In genomic region chrX:109160901-109161300, GRCm38 (mm10) we compare ENCODE assay signal across 22 mouse cellular contexts. TPM values are rescaled to one million over a fixed set of nuclear protein-coding genes. Genes with fewer than 3 reads are reported as not detected.
DNase-seq lines count a peak whose midpoint lies in the region; ATAC-seq and TF ChIP-seq lines count a peak whose summit lies in the region.
"Had no signal": no experiment of that assay in that cellular context is flagged by ENCODE, and none has a peak within 500 bp of the region (broad histone marks: within the 10 kb centered on the region; RNA-seq: fewer than 3 reads in every experiment).

No protein-coding gene starts in this region.

- no peaks in the 10 kb centered on the region for H3K4me1 ChIP-seq in stomach, embryonic 16.5 days (ENCODE audit: control insufficient read depth, insufficient read depth, low read length)
- H3K4me1 ChIP-seq in stomach, postnatal 0 days (replicated peaks; ENCODE audit: control insufficient read depth, insufficient read depth) = no peaks in the 10 kb centered on the region
- H3K4me1 ChIP-seq in neural tube, embryonic 15.5 days = no peaks in the 10 kb centered on the region
- H3K4me1 ChIP-seq: embryonic facial prominence, embryonic 13.5 days; forebrain, embryonic 13.5 days; heart, embryonic 12.5 days; hindbrain, embryonic 10.5 days; hindbrain, embryonic 15.5 days had no signal

- no peak for TF ChIP-seq EP300 in stomach, postnatal 0 days (optimal IDR thresholded peaks at IDR 0.05)

- H3K27me3 ChIP-seq in stomach, embryonic 16.5 days (ENCODE audit: control insufficient read depth, insufficient read depth, low read length) = no peaks in the 10 kb centered on the region
- H3K27me3 ChIP-seq in stomach, postnatal 0 days (ENCODE audit: control insufficient read depth, insufficient read depth, low read length) = no peaks in the 10 kb centered on the region
- no peaks in the 10 kb centered on the region for H3K27me3 ChIP-seq in neural tube, embryonic 15.5 days (replicated peaks)
- H3K27me3 ChIP-seq: embryonic facial prominence, embryonic 13.5 days; forebrain, embryonic 13.5 days; heart, embryonic 12.5 days; hindbrain, embryonic 15.5 days had no signal

- ATAC-seq in stomach, embryonic 16.5 days (ENCODE audit: insufficient read depth, low FRiP score) = no peak
- ATAC-seq in stomach, postnatal 0 days (ENCODE audit: low FRiP score, low TSS enrichment) = no peak
- peak; percentile 88 for ATAC-seq in CD4-positive, CD25-positive, alpha-beta regulatory T cell, adult 4 months
- peak; percentile 89 for ATAC-seq in inflammation-experienced regulatory T-cells, adult 6 months
- ATAC-seq in neural tube, embryonic 15.5 days (ENCODE audit: low FRiP score) = no peak
- ATAC-seq: forebrain, embryonic 13.5 days; forebrain, postnatal 0 days had no signal

- H3K4me2 ChIP-seq in stomach, embryonic 16.5 days (ENCODE audit: low read depth, low read length) = 0 out of 2 replicates have a peak overlapping the region, but pooled peaks have one; percentile 7
- H3K4me2 ChIP-seq in stomach, postnatal 0 days (replicated peaks; ENCODE audit: low read depth) = no peak overlapping the region
- no peak overlapping the region for H3K4me2 ChIP-seq in neural tube, embryonic 15.5 days
- H3K4me2 ChIP-seq: embryonic facial prominence, embryonic 13.5 days; forebrain, embryonic 13.5 days; heart, embryonic 12.5 days; hindbrain, embryonic 15.5 days had no signal

- WGBS in stomach, embryonic 16.5 days = 66% methylated on average over 4 of the region's 4 CpGs
- WGBS in stomach, postnatal 0 days = 48% methylated on average over 4 of the region's 4 CpGs
- 82% methylated on average over 4 of the region's 4 CpGs for WGBS in neural tube, embryonic 15.5 days

- DNase-seq in stomach, postnatal 0 days (ENCODE audit: low spot score) = no peak
- DNase-seq in naive thymus-derived CD4-positive, alpha-beta T cell, adult 2 months (ENCODE audit: low read depth) = peak; percentile 30
- no peak for DNase-seq in right cerebral cortex, adult 2 months (ENCODE audit: low spot score in 2 of 2)
- DNase-seq in urinary bladder, postnatal 4 days (ENCODE audit: low spot score in 2 of 2) = no peak
- DNase-seq: adrenal gland, postnatal 10 days; B cell, adult 2 months; cerebellum, adult 11 months; cerebellum, adult 8-10 months; cerebellum, postnatal 25 days; forebrain, postnatal 0 days; gastrocnemius, postnatal 14 days had no signal

- no peak overlapping the region for H3K4me3 ChIP-seq in stomach, embryonic 16.5 days (replicated peaks; ENCODE audit: low read length)
- no peak overlapping the region for H3K4me3 ChIP-seq in stomach, postnatal 0 days (ENCODE audit: low read depth, low read length)
- H3K4me3 ChIP-seq in neural tube, embryonic 15.5 days (replicated peaks) = no peak overlapping the region
- H3K4me3 ChIP-seq: embryonic facial prominence, embryonic 13.5 days; forebrain, embryonic 13.5 days; heart, embryonic 12.5 days; hindbrain, embryonic 10.5 days; hindbrain, embryonic 15.5 days had no signal

- no peak overlapping the region for H3K27ac ChIP-seq in stomach, embryonic 16.5 days (ENCODE audit: low read length)
- no peak overlapping the region for H3K27ac ChIP-seq in stomach, postnatal 0 days (replicated peaks)
- H3K27ac ChIP-seq in neural tube, embryonic 15.5 days (replicated peaks) = no peak overlapping the region
- H3K27ac ChIP-seq: embryonic facial prominence, embryonic 13.5 days; forebrain, embryonic 13.5 days; hindbrain, embryonic 10.5 days; hindbrain, embryonic 15.5 days had no signal

- no peaks in the 10 kb centered on the region for H3K9me3 ChIP-seq in stomach, embryonic 16.5 days (replicated peaks; ENCODE audit: control insufficient read depth, low read length)
- H3K9me3 ChIP-seq in stomach, postnatal 0 days (ENCODE audit: control insufficient read depth, low read length) = no peaks in the 10 kb centered on the region
- H3K9me3 ChIP-seq in neural tube, embryonic 15.5 days (replicated peaks) = no peaks in the 10 kb centered on the region
- H3K9me3 ChIP-seq: embryonic facial prominence, embryonic 13.5 days; forebrain, embryonic 13.5 days; G1E; heart, embryonic 12.5 days; hindbrain, embryonic 10.5 days; hindbrain, embryonic 15.5 days had no signal

- no peak overlapping the region for H3K9ac ChIP-seq in stomach, embryonic 16.5 days (ENCODE audit: low read length)
- no peak overlapping the region for H3K9ac ChIP-seq in stomach, postnatal 0 days (ENCODE audit: low read length)
- H3K9ac ChIP-seq in neural tube, embryonic 15.5 days (replicated peaks) = no peak overlapping the region
- H3K9ac ChIP-seq: embryonic facial prominence, embryonic 13.5 days; forebrain, embryonic 13.5 days; forebrain, postnatal 0 days; heart, embryonic 12.5 days; hindbrain, embryonic 15.5 days had no signal

- no peaks in the 10 kb centered on the region for H3K36me3 ChIP-seq in stomach, embryonic 16.5 days (ENCODE audit: control insufficient read depth, insufficient read depth, low read length)
- H3K36me3 ChIP-seq in stomach, postnatal 0 days (ENCODE audit: control insufficient read depth, insufficient read depth, low read length) = no peaks in the 10 kb centered on the region
- H3K36me3 ChIP-seq in neural tube, embryonic 15.5 days = no peaks in the 10 kb centered on the region
- H3K36me3 ChIP-seq: embryonic facial prominence, embryonic 13.5 days; G1E; heart, embryonic 12.5 days; hindbrain, embryonic 10.5 days; hindbrain, embryonic 15.5 days had no signal

- TF ChIP-seq CTCF in stomach, postnatal 0 days (IDR thresholded peaks at IDR 0.05; ENCODE audit: low read depth) = no peak

RNA-seq across cellular contexts. Expression of gene Gm6377, which starts 35.7 kb away (rescaled TPM):
- 0.15 and 0.27 TPM in 2 replicates for polyA plus RNA-seq in stomach, embryonic 16.5 days (2015; fragmentation: Nextera tagmentation; extraction: Ambion mirVana)
- 0.08 TPM in 1 of 2 replicates, not detected in the other for polyA plus RNA-seq in stomach, postnatal 0 days (2015; fragmentation: Nextera tagmentation; extraction: Ambion mirVana)
- polyA plus RNA-seq in CD4-positive, CD25-positive, alpha-beta regulatory T cell, adult 4 months (2017; shearing (Covaris generic)) = under 1 TPM; 0.23 to 0.71 TPM
- 1 to 10 TPM in 1 of 3 experiments, under 1 TPM in 1, not detected in 1; 0.71 to 1.3 TPM for polyA plus RNA-seq in inflammation-experienced regulatory T-cells, adult 6 months (2017; shearing (Covaris generic))
- polyA plus RNA-seq in neural tube, embryonic 15.5 days (2015; fragmentation: Nextera tagmentation; extraction: Ambion mirVana) = not detected in 2 replicates
- polyA plus RNA-seq: cortical plate, adult 2 months; embryonic facial prominence, embryonic 13.5 days; G1E had no signal

Comparison
In these comparisons a context has a peak if more than half of its experiments do, and no peak if none do; other contexts are left out.
1. ATAC-seq: peak in CD4-positive, CD25-positive, alpha-beta regulatory T cell, adult 4 months (single experiment) and inflammation-experienced regulatory T-cells, adult 6 months (single experiment); none in stomach, embryonic 16.5 days (single experiment), stomach, postnatal 0 days (single experiment) and neural tube, embryonic 15.5 days (single experiment).